Mouse (Mus musculus): ENCODE results near the gene Gga2.

The Gga2 gene

GRCm38 (mm10) chr7:122020667-122021354 lies at the start of gene Gga2:
Gene Gga2 (minus strand): TSS chr7:122021222.
- in situ Hi-C loops (cut with MboI, MseI), result no loop called here

DNA sequence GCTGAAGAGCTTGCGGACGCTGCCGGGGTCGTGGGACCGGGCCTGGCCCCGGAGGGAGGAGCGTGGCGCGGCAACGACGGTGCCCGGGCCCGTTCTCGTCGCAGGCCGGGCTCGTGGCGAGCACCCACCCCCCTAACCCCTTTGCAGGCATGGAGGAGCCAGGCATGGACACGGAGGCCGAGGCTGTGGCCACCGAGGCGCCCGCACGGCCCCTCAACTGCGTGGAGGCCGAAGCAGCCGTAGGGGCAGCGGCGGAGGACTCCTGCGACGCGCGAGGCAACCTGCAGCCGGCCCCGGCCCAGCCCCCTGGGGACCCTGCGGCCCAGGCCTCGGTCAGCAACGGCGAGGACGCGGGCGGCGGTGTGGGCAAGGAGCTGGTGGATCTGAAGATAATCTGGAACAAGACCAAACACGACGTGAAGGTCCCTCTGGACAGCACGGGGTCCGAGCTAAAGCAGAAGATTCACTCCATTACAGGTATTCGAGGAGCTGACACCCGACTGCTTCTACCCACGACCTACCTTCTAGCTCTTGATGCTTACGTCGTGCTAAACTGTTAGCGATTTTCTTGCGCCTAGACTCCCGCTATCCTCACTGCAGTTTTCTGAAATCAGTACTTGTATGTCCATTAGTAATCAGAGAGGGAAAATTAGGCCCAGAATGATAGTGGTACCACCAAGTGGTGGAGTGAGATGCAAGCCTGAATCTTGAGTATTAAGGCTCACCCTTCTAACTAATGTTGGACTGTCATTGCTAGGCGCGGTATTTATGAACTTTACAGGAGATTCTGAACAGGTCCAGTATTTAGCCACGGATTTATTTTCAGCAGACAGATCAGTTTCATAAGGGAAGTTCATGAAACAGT lies 46.7 kb upstream of the Gga2 start:
- in situ Hi-C loops (cut with MboI, MseI), result no loop called here

DNA sequence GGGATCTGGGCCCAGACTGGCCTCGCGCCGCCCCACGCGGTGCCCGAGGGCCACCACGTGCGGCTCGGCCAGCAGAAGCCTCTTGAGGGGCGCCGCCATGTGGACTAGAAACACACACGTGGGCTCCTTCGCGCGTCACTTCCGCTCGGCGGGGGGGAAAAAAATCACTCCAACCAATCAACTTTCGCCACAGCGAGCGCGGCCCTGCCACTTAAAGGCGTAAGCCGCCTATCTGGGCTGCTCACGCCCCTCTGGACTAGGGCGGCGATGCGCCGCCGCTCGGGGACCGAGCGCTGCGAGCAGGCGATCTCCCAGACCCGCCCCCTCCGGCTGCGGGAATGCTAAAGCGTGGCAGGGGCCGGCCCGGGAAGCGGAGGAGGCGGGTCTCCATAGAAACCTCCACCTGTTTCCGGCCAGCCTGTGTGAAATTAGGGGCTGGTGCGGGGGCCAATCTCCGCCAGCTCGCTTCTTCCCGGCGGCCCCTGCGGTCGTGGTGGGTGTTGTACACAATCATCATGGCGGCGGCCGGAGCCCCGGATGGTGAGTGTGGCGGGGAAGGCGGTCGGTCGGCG lies 46.0 kb upstream of the Gga2 start, which contains the start of the genes Ubfd1 and Ears2:
TSS of gene Ubfd1 (plus strand) at position 231 of the 572 bp plus-strand sequence.
TSS of gene Ears2 (minus strand) at position 319 of the 572 bp plus-strand sequence.
- in situ Hi-C loops (cut with MboI, MseI), result no loop called here

- in situ Hi-C loops (cut with MboI, MseI), result no loop called here
These were observed 45.3 kb upstream of the Gga2 start for GRCm38 (mm10) chr7:122066102-122066944.

GRCm38 (mm10) chr7:122065656-122066055 lies 44.6 kb upstream of the Gga2 start:
- in situ Hi-C loops (cut with MboI, MseI), result no loop called here

GRCm38 (mm10) chr7:122056633-122057032 lies 35.6 kb upstream of the Gga2 start:
- in situ Hi-C loops (cut with MboI, MseI), result no loop called here

DNA sequence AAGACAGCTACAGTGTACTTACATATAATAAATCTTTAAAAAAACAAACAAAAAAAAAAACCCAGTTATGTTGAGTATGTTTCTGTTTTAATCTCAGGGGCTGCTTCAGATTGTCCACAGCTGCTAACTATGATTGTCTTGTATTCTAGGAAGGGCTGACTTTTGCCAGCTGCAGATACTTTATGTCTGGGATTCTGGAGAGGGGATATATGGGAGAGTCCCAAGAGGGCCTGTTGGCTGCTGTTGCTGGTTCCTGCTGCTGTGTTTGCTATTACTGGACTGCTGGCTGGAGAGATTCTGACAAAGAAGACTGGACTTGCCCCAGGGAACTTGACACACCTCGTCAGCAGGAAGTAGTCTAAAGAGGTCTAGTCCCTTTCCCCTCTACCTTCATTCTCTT lies 29.8 kb upstream of the Gga2 start:
- in situ Hi-C loops (cut with MboI, MseI), result no loop called here

- in situ Hi-C loops (cut with MboI, MseI), result no loop called here
These were observed 27.2 kb upstream of the Gga2 start for GRCm38 (mm10) chr7:122048191-122048590.

- in situ Hi-C loops (cut with MboI, MseI), result no loop called here
These were observed 25.8 kb upstream of the Gga2 start for GRCm38 (mm10) chr7:122046813-122047212.

GRCm38 (mm10) chr7:122045711-122046110 lies 24.7 kb upstream of the Gga2 start:
- in situ Hi-C loops (cut with MboI, MseI), result no loop called here

GRCm38 (mm10) chr7:122045181-122045634 lies 24.2 kb upstream of the Gga2 start:
- in situ Hi-C loops (cut with MboI, MseI), result no loop called here

DNA sequence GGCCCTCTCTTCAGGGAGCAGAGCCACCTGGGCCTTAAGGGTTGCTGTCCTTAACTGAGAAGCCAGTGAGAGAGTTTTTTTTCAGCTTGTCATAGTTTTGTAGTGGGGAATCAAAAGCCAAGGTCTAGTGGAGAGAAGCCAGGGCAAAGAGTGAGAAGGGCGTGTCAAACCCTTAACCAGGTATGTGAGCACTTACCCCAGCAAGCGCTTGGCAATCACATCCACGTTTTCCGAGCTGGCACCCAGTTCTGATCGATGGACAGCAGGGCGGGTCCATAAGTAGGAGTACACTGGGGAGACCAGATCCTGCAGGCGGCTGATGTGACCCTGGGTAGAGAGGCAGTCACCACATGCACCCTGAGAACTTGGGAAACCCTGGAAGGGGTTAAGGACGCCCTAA lies 23.1 kb upstream of the Gga2 start:
- in situ Hi-C loops (cut with MboI, MseI), result no loop called here

- in situ Hi-C loops (cut with MboI, MseI), result no loop called here
These were observed 13.3 kb upstream of the Gga2 start for GRCm38 (mm10) chr7:122034348-122034747.

- in situ Hi-C loops (cut with MboI, MseI), result no loop called here
These were observed 12.3 kb upstream of the Gga2 start for GRCm38 (mm10) chr7:122033371-122033770.

DNA sequence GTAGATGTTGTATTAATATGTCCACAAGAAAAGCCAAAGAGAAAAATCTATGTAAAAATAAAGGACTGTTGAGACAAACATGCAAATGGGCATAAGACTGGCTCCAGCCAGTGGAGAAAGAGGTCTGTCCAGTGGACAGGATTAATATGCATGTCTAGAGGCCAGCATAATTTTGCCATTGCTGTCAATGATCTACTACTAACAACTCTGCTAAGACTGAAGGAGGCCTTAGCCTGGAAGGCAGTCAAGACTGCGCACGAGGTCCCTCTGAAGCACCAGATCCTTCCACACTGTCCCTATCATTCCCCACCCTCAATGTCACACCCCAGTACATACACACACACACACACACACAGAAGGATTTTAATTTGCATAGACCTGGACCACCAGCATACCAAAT lies 1.1 kb upstream of the Gga2 start:
- in situ Hi-C loops (cut with MboI, MseI), result no loop called here

GRCm38 (mm10) chr7:122020273-122020666 lies 752 bp downstream of the Gga2 start:
- in situ Hi-C loops (cut with MboI, MseI), result no loop called here

- in situ Hi-C loops (cut with MboI, MseI), result no loop called here
These were observed 2.0 kb downstream of the Gga2 start for GRCm38 (mm10) chr7:122018978-122019377.

DNA sequence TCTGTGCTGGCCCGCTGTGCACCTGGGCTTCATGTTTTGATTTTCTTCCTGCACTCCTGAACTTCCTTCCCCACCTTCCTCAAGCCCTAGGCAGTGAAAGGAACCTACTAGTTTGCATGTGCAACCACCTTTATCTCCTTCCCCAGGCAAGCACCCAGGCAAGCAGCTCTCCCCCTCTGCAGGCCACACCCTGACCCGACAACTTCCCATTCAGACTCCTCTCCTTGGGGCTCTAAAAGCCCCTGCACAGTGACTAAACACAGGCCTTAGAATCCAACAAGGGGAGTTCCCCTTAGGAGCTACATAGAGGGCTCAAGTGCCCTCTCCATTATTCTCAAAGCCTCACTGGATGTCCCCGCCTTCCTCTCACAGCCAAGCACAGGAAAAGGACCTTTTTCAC lies 2.8 kb downstream of the Gga2 start:
- in situ Hi-C loops (cut with MboI, MseI), result no loop called here

DNA sequence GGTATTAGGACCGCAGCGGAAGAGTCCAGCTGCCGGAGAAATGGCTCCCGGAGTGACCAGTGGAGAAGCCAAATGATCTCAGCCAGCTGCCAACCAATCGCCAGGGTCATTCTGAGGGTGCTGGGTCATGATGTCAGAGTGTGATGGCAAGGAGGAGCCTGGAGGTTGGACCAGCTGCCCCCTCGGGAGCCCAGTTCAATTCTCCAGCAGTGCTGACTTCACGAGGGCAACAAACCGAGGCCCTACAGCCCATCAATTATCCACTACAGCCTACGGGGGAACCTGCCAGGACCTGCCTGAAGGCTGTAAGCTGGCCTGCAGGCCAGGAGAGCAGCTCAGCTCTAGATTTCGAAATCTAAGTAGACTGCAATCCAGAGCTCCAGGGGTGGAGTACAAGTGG lies 5.3 kb downstream of the Gga2 start:
- in situ Hi-C loops (cut with MboI, MseI), result no loop called here

DNA sequence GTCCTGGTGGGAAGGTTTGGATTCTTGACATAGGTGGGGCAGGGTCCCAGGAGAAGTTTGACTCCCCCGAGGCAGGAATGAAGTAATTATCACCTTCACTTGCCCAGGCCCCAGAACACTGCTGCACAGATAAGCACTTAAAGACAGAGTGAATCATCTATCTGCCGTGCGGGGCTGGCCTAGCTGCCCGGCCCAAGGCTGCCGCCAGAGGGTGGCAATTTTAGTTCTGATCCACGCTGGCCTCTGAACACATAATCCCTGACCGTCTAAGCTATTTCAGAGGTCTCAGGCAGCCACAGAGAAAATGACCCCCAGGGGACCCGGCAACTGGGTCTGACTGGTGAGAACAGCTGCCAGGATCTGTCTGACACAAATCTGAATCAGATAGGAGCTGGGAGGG lies 5.9 kb downstream of the Gga2 start:
- in situ Hi-C loops (cut with MboI, MseI), result no loop called here

DNA sequence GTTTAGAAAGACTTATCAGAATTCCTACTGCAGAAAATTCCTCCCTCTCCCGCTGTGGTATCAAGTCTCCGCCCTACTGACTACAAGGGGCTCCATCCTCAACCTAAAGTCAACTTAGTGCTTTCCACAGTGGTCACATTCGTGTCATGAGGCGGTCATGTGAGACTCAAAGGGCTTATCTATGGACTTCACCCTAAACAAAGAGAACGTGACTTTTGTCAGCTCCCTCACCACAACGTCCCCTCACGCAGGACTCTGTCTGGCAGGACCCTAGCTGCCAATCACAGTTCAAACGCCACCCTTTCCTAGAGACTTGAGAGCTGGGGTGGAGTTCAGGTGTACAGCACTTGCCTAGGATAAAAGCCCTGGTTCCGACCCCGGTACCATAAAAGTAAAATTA lies 8.1 kb downstream of the Gga2 start:
- in situ Hi-C loops (cut with MboI, MseI), result no loop called here

- in situ Hi-C loops (cut with MboI, MseI), result no loop called here
These were observed 8.7 kb downstream of the Gga2 start for GRCm38 (mm10) chr7:122012370-122012769.

Data from T-helper 2 cell (primary cell).